Mouse (Mus musculus) thymus, adult 2 months (tissue): ENCODE data around the gene Cecr2. TPM values are rescaled to one million over a fixed set of nuclear protein-coding genes. Genes with fewer than 3 reads are reported as not detected.

ENCODE experiments used
- DNase-seq: peaks from one replicate; pipeline ENCODE4 v3.0.0; 2021
- H3K27ac ChIP-seq: fragments of 200-500 bp; 2 replicates; pipeline ENCODE4 v1.5.1; 2012; ENCODE audit warnings: low read length, control low read depth; ENCODE audit not compliant: control insufficient read depth, insufficient read depth
- H3K27me3 ChIP-seq: fragments of 200-500 bp; 2 replicates; pipeline ENCODE4 v1.6.1; 2012; ENCODE audit warnings: mild to moderate bottlenecking, low read length, moderate library complexity, mixed read lengths; ENCODE audit not compliant: control insufficient read depth, insufficient read depth
- H3K36me3 ChIP-seq: fragments of 200-500 bp; 2 replicates; pipeline ENCODE4 v1.6.1; 2012; ENCODE audit warnings: mild to moderate bottlenecking, low read length, moderate library complexity; ENCODE audit not compliant: control insufficient read depth, insufficient read depth
- H3K4me1 ChIP-seq: fragments of 200-500 bp; replicated peaks from 2 replicates; pipeline ENCODE4 v1.6.1; 2012; ENCODE audit warnings: low read length; ENCODE audit not compliant: control insufficient read depth, insufficient read depth
- H3K4me3 ChIP-seq: fragments of 200-500 bp; 2 replicates; pipeline ENCODE4 v1.5.1; 2012; ENCODE audit warnings: mild to moderate bottlenecking, low read length, control low read depth, moderate library complexity; ENCODE audit not compliant: control insufficient read depth, insufficient read depth
- CTCF ChIP-seq: fragments of 200-500 bp; IDR thresholded peaks from 2 replicates; pipeline ENCODE4 v1.5.1; 2012; ENCODE audit warnings: mild to moderate bottlenecking, control low read depth, low read length, moderate library complexity, borderline replicate concordance; ENCODE audit not compliant: control insufficient read depth, poor library complexity, insufficient read depth; ENCODE audit errors: extremely low read depth
- POLR2A ChIP-seq: fragments of 200-500 bp; IDR thresholded peaks from 2 replicates; pipeline ENCODE4 v1.6.1; 2012; ENCODE audit warnings: mild to moderate bottlenecking, low read length, control low read depth, moderate library complexity; ENCODE audit not compliant: control insufficient read depth, poor library complexity, insufficient read depth; ENCODE audit errors: extremely low read depth
- WGBS: fragments of 180-500 bp; shearing (Covaris S2); methylation state at CpG from one replicate; pipeline ENCODE4 v1.1.7; 2018; 5-methylcytosine and 5-hydroxymethylcytosine counted together
- polyA plus RNA-seq: library from polyadenylated mRNA; depleted of rRNA; stranded (reverse); fragments of >200 nt; gene quantifications from 2 replicates; pipeline ENCODE4 v1.2.3, GENCODE M21; 2012

The Cecr2 gene
- polyA plus RNA-seq, 1 experiment, result 2.1 TPM

DNA sequence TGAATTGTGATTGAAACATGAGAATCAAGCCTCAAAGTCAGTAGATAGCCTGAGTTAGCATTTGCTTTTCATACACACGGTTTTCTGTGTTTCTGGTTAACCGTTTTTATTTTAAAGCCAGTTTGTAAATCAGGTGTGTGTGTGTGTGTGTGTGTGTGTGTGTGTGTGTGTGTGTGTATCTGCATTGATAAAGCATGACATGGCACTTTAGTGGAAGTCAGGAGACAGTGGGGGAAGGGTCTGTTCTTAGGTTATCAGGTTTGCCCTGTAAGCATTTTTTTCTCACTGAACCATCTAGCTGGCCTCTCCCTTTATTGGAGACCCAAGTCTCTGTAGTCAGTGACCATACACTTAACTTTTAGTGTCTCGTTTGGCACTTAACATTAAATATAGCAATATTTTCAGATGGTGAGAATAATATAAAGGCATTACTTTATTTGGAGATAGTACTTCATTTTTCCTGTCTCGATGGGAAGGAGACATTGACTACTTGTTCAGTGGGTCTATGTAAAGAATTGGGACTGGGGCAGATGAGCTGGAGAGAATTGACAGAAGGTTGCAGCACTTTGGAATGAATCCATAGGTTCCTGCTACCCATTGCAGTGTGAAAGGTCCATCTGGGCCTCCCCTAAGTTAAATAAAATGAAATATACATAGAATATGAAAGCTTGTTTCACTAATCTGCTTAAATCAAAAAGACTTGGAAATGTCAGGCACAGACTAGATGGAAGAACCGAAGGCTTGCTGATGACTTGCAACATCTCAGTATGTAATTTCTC lies 20.9 kb downstream of the Cecr2 start:
- H3K27me3 ChIP-seq, result no peaks in the 10 kb centered on the region
- no peak overlapping the region for H3K4me3 ChIP-seq
- H3K36me3 ChIP-seq, result no peaks in the 10 kb centered on the region
- no peak for TF ChIP-seq CTCF
- no peak for TF ChIP-seq POLR2A
- no peak for DNase-seq
- H3K4me1 ChIP-seq, result no peaks in the 10 kb centered on the region
- 90% methylated on average over 5 of the region's 5 CpGs for WGBS
- no peak overlapping the region for H3K27ac ChIP-seq

DNA sequence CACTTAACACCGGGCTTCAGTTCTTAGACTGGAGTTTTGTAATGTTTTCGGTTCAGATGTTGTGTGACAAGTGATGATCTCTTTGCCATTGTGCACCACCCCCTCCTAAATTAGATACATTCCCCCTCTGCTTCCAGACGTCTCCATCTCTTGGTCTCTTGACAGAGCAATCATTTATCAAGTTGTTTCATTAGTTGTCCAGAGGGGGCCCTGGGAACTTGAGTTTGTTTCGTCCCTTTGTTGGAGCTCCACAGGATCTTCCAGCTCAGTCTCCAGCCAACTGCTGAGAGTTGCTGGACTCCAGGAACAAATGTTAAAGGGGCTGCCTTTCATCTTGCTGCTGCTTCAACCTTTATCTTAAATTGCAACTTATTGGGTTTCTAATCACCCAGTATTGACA lies 34.1 kb downstream of the Cecr2 start:
- Histone ChIP-seq H3K27ac (no peak overlapping the region), H3K36me3 (no peaks in the 10 kb centered on the region), H3K4me1 (no peaks in the 10 kb centered on the region), H3K4me3 (no peak overlapping the region), H3K27me3 (no peaks in the 10 kb centered on the region)
- WGBS, result 82% methylated on average over 4 of the region's 4 CpGs
- no peak for TF ChIP-seq CTCF
- TF ChIP-seq POLR2A, result no peak
- no peak for DNase-seq

DNA sequence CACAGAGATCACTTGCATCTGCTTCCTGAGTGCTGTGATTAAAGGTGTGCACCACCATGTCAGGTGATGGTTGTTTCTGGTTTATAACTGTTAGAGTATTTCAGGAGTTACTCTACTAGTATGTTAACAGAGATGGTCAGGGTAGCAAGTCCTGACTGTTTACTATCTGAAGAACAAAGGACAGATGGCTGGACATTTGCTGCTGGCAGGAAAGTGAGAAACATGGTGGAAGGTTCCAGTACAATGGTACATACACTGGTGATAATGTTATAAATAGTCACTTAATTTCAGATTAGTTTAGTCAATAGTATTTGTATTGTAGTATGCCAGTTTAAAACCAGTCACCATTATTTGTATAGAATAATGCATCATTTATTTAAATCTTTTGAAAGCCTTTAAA lies 38.2 kb downstream of the Cecr2 start:
- DNase-seq, result no peak
- TF ChIP-seq CTCF (no peak), POLR2A (no peak)
- Histone ChIP-seq H3K4me1 (no peaks in the 10 kb centered on the region), H3K4me3 (no peak overlapping the region), H3K27me3 (no peaks in the 10 kb centered on the region), H3K36me3 (no peaks in the 10 kb centered on the region), H3K27ac (no peak overlapping the region)

DNA sequence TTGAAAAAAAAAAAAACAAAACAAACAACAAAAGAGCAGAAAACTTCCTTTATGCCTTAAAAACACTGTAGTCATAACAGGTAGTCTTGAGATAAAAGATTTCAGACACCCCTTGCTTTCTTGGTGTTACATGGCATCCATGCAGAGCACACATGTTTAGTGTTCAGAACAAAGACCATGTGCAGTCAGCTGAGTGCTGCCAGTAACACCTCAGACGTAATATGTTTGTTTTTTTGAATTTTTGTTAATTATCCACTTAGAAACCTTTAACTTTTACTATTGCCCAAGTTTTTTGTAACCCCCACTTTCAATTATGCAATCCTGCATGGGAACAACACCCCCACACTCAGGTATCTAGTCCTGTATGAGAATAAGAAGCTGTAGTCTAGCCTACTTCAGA lies 42.6 kb downstream of the Cecr2 start:
- no peak for DNase-seq

DNA sequence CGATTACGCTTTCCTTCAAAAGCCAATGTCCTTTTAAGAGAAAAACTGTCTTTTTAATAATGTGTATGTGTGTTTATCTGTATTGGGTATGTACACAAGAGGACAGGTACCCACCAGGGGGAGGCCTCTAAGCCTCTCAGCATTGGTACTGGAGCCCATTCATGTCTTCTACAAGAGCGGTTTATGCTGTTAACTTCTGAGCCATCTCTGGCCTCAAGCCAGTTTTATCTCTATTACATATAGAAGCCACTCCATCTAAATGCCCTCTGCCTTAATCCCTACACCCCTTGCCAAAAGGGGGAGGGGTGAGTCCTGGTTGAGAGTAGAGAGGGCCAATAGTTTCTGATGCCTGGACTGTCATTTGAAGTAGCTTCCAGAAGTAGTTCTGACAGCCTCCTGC lies 48.6 kb downstream of the Cecr2 start:
- no peak for DNase-seq
- Histone ChIP-seq H3K4me1 (no peaks in the 10 kb centered on the region), H3K36me3 (no peaks in the 10 kb centered on the region), H3K4me3 (no peak overlapping the region), H3K27me3 (no peaks in the 10 kb centered on the region), H3K27ac (no peak overlapping the region)
- TF ChIP-seq CTCF (no peak), POLR2A (no peak)
- WGBS, result 95% methylated on average over 3 of the region's 3 CpGs

More for the DNA sequence above, 42.6 kb downstream of the Cecr2 start:
- no peaks in the 10 kb centered on the region for H3K27me3 ChIP-seq
- no peak overlapping the region for H3K4me3 ChIP-seq
- H3K27ac ChIP-seq, result no peak overlapping the region
- no peak for TF ChIP-seq CTCF
- no peak for TF ChIP-seq POLR2A
- WGBS, result 93% methylated on average over 1 of the region's 1 CpGs
- no peaks in the 10 kb centered on the region for H3K36me3 ChIP-seq
- no peaks in the 10 kb centered on the region for H3K4me1 ChIP-seq

DNA sequence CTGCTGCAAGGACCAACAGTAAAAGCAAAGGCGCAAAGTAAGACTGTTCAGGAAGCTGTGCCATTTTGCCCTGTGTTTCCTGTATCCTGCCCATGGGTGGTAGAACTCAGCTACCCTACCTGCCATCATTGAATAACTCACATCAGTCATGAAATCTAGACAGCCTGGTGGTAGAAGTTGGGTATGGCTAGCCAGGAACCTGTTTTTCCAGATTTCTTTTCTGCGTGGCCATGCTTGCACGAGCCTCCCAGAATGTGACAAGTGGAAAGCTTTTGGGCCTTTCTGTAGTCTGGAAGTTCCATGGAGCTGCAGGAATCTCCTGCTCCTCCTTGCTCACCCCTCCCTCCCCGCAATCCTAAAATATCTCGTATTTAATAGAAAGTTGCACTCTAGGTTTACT lies 49.1 kb downstream of the Cecr2 start:
- Histone ChIP-seq H3K36me3 (no peaks in the 10 kb centered on the region), H3K4me1 (no peaks in the 10 kb centered on the region), H3K27ac (no peak overlapping the region), H3K4me3 (no peak overlapping the region), H3K27me3 (no peaks in the 10 kb centered on the region)
- no peak for DNase-seq
- TF ChIP-seq POLR2A, result no peak
- no peak for TF ChIP-seq CTCF
- 90% methylated on average over 5 of the region's 5 CpGs for WGBS

DNA sequence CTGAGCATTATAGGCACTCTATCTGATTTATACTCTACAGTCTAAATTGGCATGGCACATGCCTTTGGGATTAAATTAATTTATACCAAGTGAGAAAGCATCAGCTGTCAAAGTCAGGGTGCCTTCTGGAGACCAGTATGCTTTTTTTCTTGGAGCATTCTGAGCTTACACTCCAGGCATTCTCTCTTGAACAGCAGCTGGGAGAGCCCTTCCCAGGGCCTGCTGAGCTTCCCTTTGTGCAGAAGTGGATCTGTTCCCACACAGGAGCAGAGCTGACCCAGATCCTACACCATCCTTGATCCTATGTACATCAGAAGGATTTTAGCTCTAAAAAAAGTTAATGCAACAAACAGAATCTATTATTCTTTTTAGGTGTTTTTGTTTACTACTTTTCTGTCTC lies 49.7 kb downstream of the Cecr2 start:
- TF ChIP-seq POLR2A (no peak), CTCF (no peak)
- Histone ChIP-seq H3K4me1 (no peaks in the 10 kb centered on the region), H3K36me3 (no peaks in the 10 kb centered on the region), H3K27ac (no peak overlapping the region), H3K4me3 (no peak overlapping the region), H3K27me3 (no peaks in the 10 kb centered on the region)
- no peak for DNase-seq
